In genomic region chr14:47736471-47736870, GRCm38 (mm10) we compare ENCODE assay signal across 20 mouse cellular contexts.
"Had no signal": no experiment of that assay in that cellular context is flagged by ENCODE, and none has a peak within 500 bp of the region (broad histone marks: within the 10 kb centered on the region; RNA-seq: fewer than 3 reads in every experiment).

No protein-coding gene starts in this region.

- H3K27me3 ChIP-seq: limb, embryonic 12.5 days; limb, embryonic 15.5 days; midbrain, embryonic 12.5 days; midbrain, embryonic 15.5 days; neural tube, embryonic 12.5 days; neural tube, embryonic 15.5 days had no signal

- H3K4me3 ChIP-seq: limb, embryonic 12.5 days; limb, embryonic 15.5 days; midbrain, embryonic 12.5 days; midbrain, embryonic 15.5 days; neural tube, embryonic 12.5 days; neural tube, embryonic 15.5 days had no signal

- ATAC-seq: liver, postnatal 0 days; lung, postnatal 0 days; midbrain, embryonic 15.5 days had no signal

- DNase-seq: kidney, postnatal 25 days; left cerebral cortex, postnatal 4 days; liver, postnatal 0 days; lung, embryonic 14.5 days; right cerebral cortex, adult 18-20 months; right cerebral cortex, postnatal 14 days; right cerebral cortex, postnatal 4 days; thymus, adult 18-20 months; thymus, postnatal 36 days had no signal

- H3K4me1 ChIP-seq: limb, embryonic 12.5 days; limb, embryonic 15.5 days; midbrain, embryonic 12.5 days; midbrain, embryonic 15.5 days; neural tube, embryonic 12.5 days; neural tube, embryonic 15.5 days had no signal

- H3K9ac ChIP-seq: limb, embryonic 12.5 days; limb, embryonic 15.5 days; liver, embryonic 14.5 days; liver, postnatal 0 days; lung, embryonic 14.5 days; midbrain, embryonic 12.5 days; midbrain, embryonic 15.5 days; neural tube, embryonic 12.5 days; neural tube, embryonic 15.5 days had no signal

- H3K9me3 ChIP-seq: limb, embryonic 12.5 days; limb, embryonic 15.5 days; midbrain, embryonic 12.5 days; midbrain, embryonic 15.5 days; neural tube, embryonic 12.5 days; neural tube, embryonic 15.5 days had no signal

- H3K27ac ChIP-seq: kidney, postnatal 0 days; limb, embryonic 12.5 days; limb, embryonic 15.5 days; liver, embryonic 14.5 days; macrophage; midbrain, embryonic 12.5 days; midbrain, embryonic 15.5 days; neural tube, embryonic 12.5 days; neural tube, embryonic 15.5 days had no signal

- H3K4me2 ChIP-seq: limb, embryonic 12.5 days; limb, embryonic 15.5 days; liver, embryonic 11.5 days; lung, embryonic 14.5 days; midbrain, embryonic 12.5 days; midbrain, embryonic 15.5 days; neural tube, embryonic 12.5 days; neural tube, embryonic 15.5 days had no signal
